Mouse (Mus musculus) testis, adult 2 months (tissue): ENCODE results near the gene Skp2.

Experiments used
- CTCF ChIP-seq: fragments of 200-500 bp; IDR thresholded peaks from 2 replicates; pipeline ENCODE4 v1.5.1; 2012; ENCODE audit warnings: low read depth, mild to moderate bottlenecking, inconsistent platforms, low read length, moderate library complexity; ENCODE audit not compliant: control insufficient read depth, insufficient read depth, insufficient replicate concordance
- POLR2A ChIP-seq: fragments of 200-500 bp; IDR thresholded peaks from 2 replicates; pipeline ENCODE4 v1.6.1; 2012; ENCODE audit warnings: low read depth, mild to moderate bottlenecking, inconsistent platforms, low read length, moderate library complexity; ENCODE audit not compliant: control insufficient read depth

DNA sequence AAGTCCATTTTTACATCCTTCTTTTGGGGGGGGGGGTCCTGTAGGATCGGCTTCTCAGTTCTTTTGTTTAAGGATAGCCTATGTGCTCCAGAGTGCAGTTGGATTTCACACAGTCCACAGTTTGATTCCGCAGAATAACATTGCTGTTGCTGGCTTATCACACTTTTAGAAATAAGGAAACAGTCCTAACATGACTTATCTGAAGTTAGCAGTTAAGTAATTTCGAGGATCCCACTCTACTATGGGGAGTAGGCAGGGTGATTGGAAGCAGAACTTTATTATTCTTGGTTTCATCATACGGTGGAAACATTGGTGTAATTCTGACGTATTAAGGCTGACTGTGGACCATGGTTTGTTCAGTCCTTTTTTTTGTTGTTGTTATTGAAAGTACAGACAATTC is 64.6 kb downstream of the Skp2 start:
- TF ChIP-seq CTCF (no peak), POLR2A (no peak)
